Mouse (Mus musculus): ENCODE results near the gene Slc16a5. TPM values are rescaled to one million over a fixed set of nuclear protein-coding genes. Genes with fewer than 3 reads are reported as not detected.

Slc16a5 gene
- not detected in 2 replicates for total RNA-seq (2021)
- long read RNA-seq, partial matches to known transcripts, result 3 of 9 reads
- long read RNA-seq, other reads (novel, unspliced or antisense), result 5 of 9 reads

- no peak for DNase-seq
These were observed at the start of gene Slc16a5 for GRCm38 (mm10) chr11:115462243-115462891. Slc16a5 (plus strand) TSS chr11:115462474.

- peak; percentile 95 for DNase-seq
These were observed 42.6 kb upstream of the Slc16a5 start, which contains the start of the genes Atp5h and Kctd2 for GRCm38 (mm10) chr11:115419531-115420237. Atp5h (minus strand) TSS chr11:115419962. Kctd2 (plus strand) TSS chr11:115420128.

- DNase-seq, result peak; percentile 67
These were observed 41.7 kb upstream of the Slc16a5 start for GRCm38 (mm10) chr11:115420336-115421190.

GRCm38 (mm10) chr11:115421328-115421727, 40.9 kb upstream of the Slc16a5 start:
- DNase-seq, result no peak

- DNase-seq, result no peak
These were observed 40.3 kb upstream of the Slc16a5 start for GRCm38 (mm10) chr11:115421972-115422371.

GRCm38 (mm10) chr11:115423091-115423490, 39.2 kb upstream of the Slc16a5 start:
- DNase-seq, result no peak

GRCm38 (mm10) chr11:115424666-115425065, 37.6 kb upstream of the Slc16a5 start:
- no peak for DNase-seq

- DNase-seq, result no peak
These were observed 36.6 kb upstream of the Slc16a5 start for GRCm38 (mm10) chr11:115425671-115426070.

- DNase-seq, result peak; percentile 68
These were observed 34.6 kb upstream of the Slc16a5 start for GRCm38 (mm10) chr11:115427482-115428331.

- no peak for DNase-seq
These were observed 33.0 kb upstream of the Slc16a5 start for GRCm38 (mm10) chr11:115429307-115429706.

GRCm38 (mm10) chr11:115430561-115430960, 31.7 kb upstream of the Slc16a5 start:
- DNase-seq, result no peak

- DNase-seq, result no peak
These were observed 29.5 kb upstream of the Slc16a5 start for GRCm38 (mm10) chr11:115432814-115433213.

- DNase-seq, result no peak
These were observed 28.9 kb upstream of the Slc16a5 start for GRCm38 (mm10) chr11:115433342-115433741.

- DNase-seq, result peak; percentile 20
These were observed 26.5 kb upstream of the Slc16a5 start for GRCm38 (mm10) chr11:115435596-115436337.

GRCm38 (mm10) chr11:115437571-115438122, 24.6 kb upstream of the Slc16a5 start:
- DNase-seq, result no peak

- DNase-seq, result no peak
These were observed 22.9 kb upstream of the Slc16a5 start for GRCm38 (mm10) chr11:115439326-115439725.

- no peak for DNase-seq
These were observed 22.2 kb upstream of the Slc16a5 start, which contains the start of gene Trim80 for GRCm38 (mm10) chr11:115439906-115440595. Trim80 (plus strand) TSS chr11:115440545.

- DNase-seq, result no peak
These were observed 20.9 kb upstream of the Slc16a5 start for GRCm38 (mm10) chr11:115441417-115441816.

- DNase-seq, result peak; percentile 29
These were observed 15.4 kb upstream of the Slc16a5 start for GRCm38 (mm10) chr11:115446906-115447305.
